Mouse (Mus musculus) MEL (cell line): ENCODE measurements at regions not wholly inside any gene's neighbourhood (a gene's known extent, or its start where the extent isn't known, plus 50 kb on each side); places are given as distances from the start of the nearest gene placed in this dataset.

Experiments
- CTCF ChIP-seq, 3 experiments: IDR thresholded peaks in 2 of 3; conservative IDR thresholded peaks in 1 of 3; 2 replicates each; pipeline ENCODE4 v1.5.1; 2011 to 2012; ENCODE audit warnings: low read length in 3 of 3, low read depth in 2 of 3, mild to moderate bottlenecking in 2 of 3, improper control_type of control experiment in 1 of 3, inconsistent platforms in 1 of 3, mixed read lengths in 1 of 3, moderate library complexity in 1 of 3; ENCODE audit not compliant: control insufficient read depth in 1 of 3, insufficient read depth in 1 of 3, poor library complexity in 1 of 3, severe bottlenecking in 1 of 3
- MXI1 ChIP-seq: IDR thresholded peaks from 2 replicates; pipeline ENCODE4 v1.6.1; 2011; ENCODE audit warnings: mild to moderate bottlenecking, low read depth, low read length, improper control_type of control experiment
- POLR2A ChIP-seq, 2 experiments: IDR thresholded peaks; 2 replicates each; pipeline ENCODE4 v1.6.1; 2011 to 2012; ENCODE audit warnings: low read length in 2 of 2, mild to moderate bottlenecking in 2 of 2, control low read depth in 1 of 2, improper control_type of control experiment in 1 of 2, low read depth in 1 of 2, moderate library complexity in 1 of 2; ENCODE audit not compliant: control insufficient read depth in 1 of 2, insufficient read depth in 1 of 2, poor library complexity in 1 of 2
- POLR2AphosphoS2 ChIP-seq: IDR thresholded peaks from 2 replicates; pipeline ENCODE4 v1.6.1; 2011; ENCODE audit warnings: low read length, improper control_type of control experiment
- RCOR1 ChIP-seq: IDR thresholded peaks from 2 replicates; pipeline ENCODE4 v1.6.1; 2012; ENCODE audit warnings: low read depth, mild to moderate bottlenecking, inconsistent platforms, low read length, improper control_type of control experiment
- SMC3 ChIP-seq: IDR thresholded peaks from 2 replicates; pipeline ENCODE4 v1.6.1; 2011; ENCODE audit warnings: low read depth, low read length, improper control_type of control experiment

- TF ChIP-seq MXI1, result no peak
- no peak for TF ChIP-seq RCOR1
- TF ChIP-seq CTCF (IDR thresholded peaks at IDR 0.05 in 2 of 3, conservative IDR thresholded peaks at IDR 0.05 in 1 of 3; ENCODE audit: control insufficient read depth in 1 of 3, insufficient read depth in 1 of 3, low read depth in 2 of 3, low read length in 3 of 3, poor library complexity in 1 of 3, severe bottlenecking in 1 of 3), result no peak
- no peak for TF ChIP-seq SMC3
- no peak for TF ChIP-seq POLR2AphosphoS2
- no peak for TF ChIP-seq POLR2A (IDR thresholded peaks at IDR 0.05; ENCODE audit: control insufficient read depth in 1 of 2, insufficient read depth in 1 of 2, low read depth in 1 of 2, low read length in 2 of 2, poor library complexity in 1 of 2)
Observed at GRCm38 (mm10) chr16:86404309-86404708, 502.7 kb upstream of the Adamts5 start.
